Mouse (Mus musculus) embryonic facial prominence, embryonic 15.5 days (tissue): ENCODE measurements around the gene Olfr1155. TPM values are rescaled to one million over a fixed set of nuclear protein-coding genes. Genes with fewer than 3 reads are reported as not detected.

Source experiments
- ATAC-seq: fragments of 200-750 bp; cut with Nextera tagmentation; 2 replicates; pipeline ENCODE4 v1.8.0; 2017; ENCODE audit warnings: low read depth, moderate TSS enrichment; ENCODE audit not compliant: insufficient number of reproducible peaks, low FRiP score, low TSS enrichment
- H3K27ac ChIP-seq: fragments of 300-500 bp; sonication (generic); replicated peaks from 2 replicates; pipeline ENCODE4 v1.5.1; 2015; ENCODE audit warnings: mild to moderate bottlenecking, inconsistent platforms
- H3K27me3 ChIP-seq: fragments of 300-500 bp; sonication (generic); 2 replicates; pipeline ENCODE4 v1.6.1; 2015; ENCODE audit warnings: inconsistent platforms
- H3K36me3 ChIP-seq: fragments of 300-500 bp; sonication (generic); 2 replicates; pipeline ENCODE4 v1.6.1; 2015; ENCODE audit warnings: mild to moderate bottlenecking, inconsistent platforms
- H3K4me1 ChIP-seq: fragments of 300-500 bp; sonication (generic); 2 replicates; pipeline ENCODE4 v1.6.1; 2015; ENCODE audit warnings: inconsistent platforms
- H3K4me2 ChIP-seq: fragments of 300-500 bp; sonication (generic); replicated peaks from 2 replicates; pipeline ENCODE4 v1.6.1; 2015; ENCODE audit warnings: mild to moderate bottlenecking, inconsistent platforms
- H3K4me3 ChIP-seq: fragments of 300-500 bp; sonication (generic); replicated peaks from 2 replicates; pipeline ENCODE4 v1.5.1; 2015; ENCODE audit warnings: mild to moderate bottlenecking, inconsistent platforms
- H3K9ac ChIP-seq: fragments of 300-500 bp; sonication (generic); 2 replicates; pipeline ENCODE4 v1.6.1; 2015; ENCODE audit warnings: inconsistent platforms
- H3K9me3 ChIP-seq: fragments of 300-500 bp; sonication (generic); replicated peaks from 2 replicates; pipeline ENCODE4 v1.6.1; 2016; ENCODE audit warnings: inconsistent platforms
- WGBS: fragments of 180-500 bp; shearing (Covaris S2); methylation state at CpG from one replicate; pipeline ENCODE4 v1.1.7; 2015; 5-methylcytosine and 5-hydroxymethylcytosine counted together
- polyA plus RNA-seq: library from polyadenylated mRNA; unstranded; fragments of >200 nt; fragmentation: Nextera tagmentation; extraction: Ambion mirVana; gene quantifications from 2 replicates; pipeline ENCODE4 v1.2.1, GENCODE M21; 2015

Olfr1155 gene
- 0.17 TPM in 1 of 2 replicates, not detected in the other for polyA plus RNA-seq

DNA sequence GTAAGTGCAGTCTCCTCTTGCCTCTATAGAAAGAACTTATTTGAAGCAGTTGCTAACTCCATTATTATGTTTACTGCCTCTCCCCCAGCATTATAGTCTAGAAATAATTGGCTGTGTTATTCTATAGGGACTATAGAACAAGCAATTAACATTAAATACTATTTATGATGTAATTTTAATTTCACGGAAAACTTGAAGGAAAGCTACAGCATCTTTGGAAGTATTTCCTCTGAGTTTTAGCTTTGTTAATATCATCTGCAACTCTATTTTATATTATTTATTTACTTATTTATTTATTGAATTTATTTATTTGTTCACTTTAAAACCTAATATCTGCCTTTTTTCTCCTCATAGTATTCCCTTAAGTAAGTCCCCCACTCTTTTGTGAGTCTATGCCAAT is at the start of gene Olfr1155:
Gene Olfr1155 (minus strand): TSS at position 101 of the 400 bp plus-strand sequence.
- Histone ChIP-seq H3K27me3 (no peaks in the 10 kb centered on the region), H3K9me3 (no peaks in the 10 kb centered on the region), H3K4me1 (no peaks in the 10 kb centered on the region), H3K4me2 (no peak within 1 kb of the TSS), H3K4me3 (no peak within 1 kb of the TSS), H3K27ac (no peak within 1 kb of the TSS), H3K9ac (no peak within 1 kb of the TSS), H3K36me3 (no peaks in the 10 kb centered on the region)
- no peak for ATAC-seq
- 91% methylated on average over 1 of the region's 1 CpGs for WGBS

DNA sequence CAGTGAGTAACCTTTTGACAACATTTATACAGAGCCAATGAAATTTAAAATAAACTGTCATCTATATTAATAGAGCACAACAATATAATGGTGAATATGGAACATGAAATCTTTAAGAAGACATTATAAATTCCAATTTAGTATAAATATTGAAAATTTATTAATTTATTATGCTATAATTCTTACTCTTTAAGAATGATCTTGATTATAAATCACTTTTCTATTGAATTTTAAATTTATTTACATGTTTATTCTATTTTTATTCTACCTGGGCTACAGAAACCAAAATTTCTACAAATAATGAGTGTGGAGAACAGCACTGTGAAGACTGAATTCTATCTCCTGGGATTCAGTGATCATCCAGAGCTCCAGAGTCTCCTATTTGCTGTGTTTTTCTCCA is 44.9 kb upstream of the Olfr1155 start, which contains the start of gene Olfr1158:
Gene Olfr1158 (plus strand): TSS at position 301 of the 400 bp plus-strand sequence.
- no peaks in the 10 kb centered on the region for H3K4me1 ChIP-seq
- no peaks in the 10 kb centered on the region for H3K36me3 ChIP-seq
- no peak for ATAC-seq
- H3K4me3 ChIP-seq: no peak within 1 kb of the TSS
- no peak within 1 kb of the TSS for H3K9ac ChIP-seq
- H3K9me3 ChIP-seq: no peaks in the 10 kb centered on the region
- no peaks in the 10 kb centered on the region for H3K27me3 ChIP-seq
- no peak within 1 kb of the TSS for H3K27ac ChIP-seq
- H3K4me2 ChIP-seq: no peak within 1 kb of the TSS

DNA sequence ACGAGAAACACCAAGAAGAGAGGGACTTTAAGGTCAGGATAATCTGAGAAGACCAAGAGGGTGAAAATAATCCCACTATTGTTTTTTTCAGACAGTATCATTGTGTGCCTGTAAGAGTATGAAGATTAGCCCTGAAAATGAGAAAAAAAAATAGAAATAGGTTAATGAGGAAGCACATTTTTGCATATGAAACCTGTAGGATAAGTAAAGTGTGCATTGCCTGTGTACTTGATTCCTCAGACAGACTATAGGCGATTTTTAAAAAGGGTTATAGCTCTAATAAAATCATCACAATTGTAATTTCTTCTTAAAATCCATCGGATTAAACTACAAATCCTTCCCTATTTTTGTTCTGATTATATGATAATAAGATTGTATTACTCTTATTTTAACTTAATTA is 29.6 kb upstream of the Olfr1155 start, which contains the start of gene Olfr74:
Gene Olfr74 (minus strand): TSS at position 101 of the 400 bp plus-strand sequence.
- H3K9me3 ChIP-seq: no peaks in the 10 kb centered on the region
- no peaks in the 10 kb centered on the region for H3K4me1 ChIP-seq
- no peak for ATAC-seq
- no peak within 1 kb of the TSS for H3K27ac ChIP-seq
- H3K4me3 ChIP-seq: no peak within 1 kb of the TSS
- no peaks in the 10 kb centered on the region for H3K36me3 ChIP-seq
- WGBS: 73% methylated on average over 3 of the region's 3 CpGs
- H3K4me2 ChIP-seq: no peak within 1 kb of the TSS
- no peaks in the 10 kb centered on the region for H3K27me3 ChIP-seq
- no peak within 1 kb of the TSS for H3K9ac ChIP-seq

DNA sequence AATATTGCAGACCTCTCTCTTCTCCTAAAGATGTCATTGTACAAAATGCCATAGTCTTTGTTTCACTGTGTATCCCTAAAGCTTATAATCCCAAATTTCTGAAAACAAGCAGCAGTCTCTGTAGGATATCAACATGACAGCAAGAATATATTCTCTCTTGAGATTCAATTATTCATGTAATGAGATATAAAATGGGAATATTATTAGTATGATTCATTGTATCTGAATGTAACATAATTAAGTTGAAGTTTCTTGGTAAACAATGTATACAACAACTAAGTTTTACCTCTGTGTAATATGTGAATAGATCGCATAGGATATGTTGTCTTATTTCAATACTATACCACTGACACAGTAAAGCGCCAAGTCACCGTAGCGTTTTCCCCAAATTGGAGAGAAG is 23.3 kb upstream of the Olfr1155 start, which contains the start of gene Olfr1157:
Gene Olfr1157 (minus strand): TSS at position 101 of the 400 bp plus-strand sequence.
- no peak for ATAC-seq
- Histone ChIP-seq H3K4me3 (no peak within 1 kb of the TSS), H3K4me1 (no peaks in the 10 kb centered on the region), H3K27ac (no peak within 1 kb of the TSS), H3K4me2 (no peak within 1 kb of the TSS), H3K36me3 (no peaks in the 10 kb centered on the region), H3K9me3 (no peaks in the 10 kb centered on the region), H3K9ac (no peak within 1 kb of the TSS), H3K27me3 (no peaks in the 10 kb centered on the region)
- 94% methylated on average over 4 of the region's 4 CpGs for WGBS

DNA sequence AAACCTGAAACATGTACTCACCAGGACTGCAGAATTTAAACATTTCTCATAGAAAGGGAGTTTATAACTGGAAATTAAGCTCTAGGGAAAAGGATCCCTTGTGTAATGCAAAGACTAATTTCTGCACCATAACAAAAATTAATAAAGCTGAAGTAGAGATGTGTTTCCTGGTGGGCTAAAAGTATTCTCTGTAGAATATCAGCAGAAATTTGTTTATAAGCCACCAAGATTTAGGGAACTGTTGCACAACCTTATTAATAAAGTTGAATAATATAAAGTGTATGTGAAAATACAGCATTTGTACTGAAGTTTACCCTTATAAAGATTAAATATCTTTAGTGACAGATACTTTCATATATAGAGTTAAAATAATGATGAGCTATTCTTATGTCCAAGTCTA is 8.1 kb upstream of the Olfr1155 start, which contains the start of gene Olfr1156:
Gene Olfr1156 (minus strand): TSS at position 101 of the 400 bp plus-strand sequence.
- no peaks in the 10 kb centered on the region for H3K27me3 ChIP-seq
- ATAC-seq: no peak
- no peaks in the 10 kb centered on the region for H3K4me1 ChIP-seq
- H3K27ac ChIP-seq: no peak within 1 kb of the TSS
- H3K9ac ChIP-seq: no peak within 1 kb of the TSS
- no peaks in the 10 kb centered on the region for H3K9me3 ChIP-seq
- H3K4me2 ChIP-seq: no peak within 1 kb of the TSS
- no peaks in the 10 kb centered on the region for H3K36me3 ChIP-seq
- no peak within 1 kb of the TSS for H3K4me3 ChIP-seq

DNA sequence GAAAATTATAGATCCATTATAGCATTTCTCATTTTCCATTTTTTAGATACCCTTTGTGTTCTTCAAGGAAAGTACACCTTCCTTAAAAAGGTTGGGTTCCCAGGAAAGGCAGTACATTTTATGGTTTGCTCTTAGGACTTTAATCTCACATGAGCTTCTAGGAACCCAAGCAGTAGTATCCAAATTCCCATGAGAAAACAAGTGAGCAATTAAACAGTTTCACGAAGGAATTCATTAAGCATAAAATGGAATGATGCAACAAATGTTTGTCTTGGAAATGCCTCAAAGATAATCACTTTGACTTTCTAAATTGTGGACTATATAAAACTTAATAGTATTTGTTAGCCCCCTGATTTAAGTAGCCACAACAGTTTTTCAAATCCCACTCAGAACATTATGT is 39.9 kb downstream of the Olfr1155 start, which contains the start of gene Olfr1154:
Gene Olfr1154 (minus strand): TSS at position 101 of the 400 bp plus-strand sequence.
- Histone ChIP-seq H3K36me3 (no peaks in the 10 kb centered on the region), H3K9me3 (no peaks in the 10 kb centered on the region), H3K9ac (no peak within 1 kb of the TSS), H3K4me2 (no peak within 1 kb of the TSS), H3K27ac (no peak within 1 kb of the TSS), H3K27me3 (no peaks in the 10 kb centered on the region), H3K4me1 (no peaks in the 10 kb centered on the region), H3K4me3 (no peak within 1 kb of the TSS)
- WGBS: 73% methylated on average over 1 of the region's 1 CpGs
- ATAC-seq: no peak

DNA sequence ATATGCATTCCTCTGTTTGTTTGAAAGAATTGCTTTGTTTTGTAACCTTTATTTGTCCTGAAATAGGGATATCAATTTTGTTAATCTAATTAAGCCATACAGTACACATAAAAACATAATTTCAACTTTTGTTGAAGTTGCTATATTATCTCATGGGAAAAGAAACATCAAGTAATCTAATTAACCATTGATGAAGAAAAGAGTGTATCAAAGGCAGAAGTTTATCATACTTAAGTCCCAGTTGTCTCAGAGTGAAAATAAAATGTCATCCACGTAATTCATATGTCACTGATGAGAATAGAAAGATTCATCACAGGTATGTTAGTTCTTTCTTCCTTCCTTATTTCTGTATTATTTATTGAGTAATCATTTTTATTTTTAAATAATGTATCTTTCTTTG is 50.3 kb downstream of the Olfr1155 start, which contains the start of gene Olfr1153:
Gene Olfr1153 (plus strand): TSS at position 301 of the 400 bp plus-strand sequence.
- no peak within 1 kb of the TSS for H3K27ac ChIP-seq
- H3K4me2 ChIP-seq: no peak within 1 kb of the TSS
- WGBS: 56% methylated on average over 1 of the region's 1 CpGs
- ATAC-seq: no peak
- H3K9me3 ChIP-seq: no peaks in the 10 kb centered on the region
- H3K36me3 ChIP-seq: no peaks in the 10 kb centered on the region
- no peak within 1 kb of the TSS for H3K4me3 ChIP-seq
- H3K27me3 ChIP-seq: no peaks in the 10 kb centered on the region
- no peak within 1 kb of the TSS for H3K9ac ChIP-seq
- H3K4me1 ChIP-seq: no peaks in the 10 kb centered on the region

Other genes starting within 250 kb of the Olfr1155 start
- gene Olfr1137, start 232.0 kb downstream of the Olfr1155 start, polyA plus RNA-seq: 0.16 TPM in 1 of 2 replicates, not detected in the other
- gene Olfr1138, start 205.2 kb downstream of the Olfr1155 start, polyA plus RNA-seq: not detected in 2 replicates
- 0.39 TPM in 1 of 2 replicates, not detected in the other for gene Olfr1140, start 201.4 kb downstream of the Olfr1155 start, polyA plus RNA-seq
- gene Olfr1141, start 191.1 kb downstream of the Olfr1155 start, polyA plus RNA-seq: not detected in 2 replicates
- gene Olfr152, start 165.7 kb downstream of the Olfr1155 start, polyA plus RNA-seq: 0.17 TPM in 1 of 2 replicates, not detected in the other
- gene Olfr1143, start 144.5 kb downstream of the Olfr1155 start, polyA plus RNA-seq: 0.27 TPM in 1 of 2 replicates, not detected in the other
- gene Olfr1145, start 135.3 kb downstream of the Olfr1155 start, polyA plus RNA-seq: not detected in 2 replicates
- not detected in 2 replicates for gene Olfr1148, start 114.6 kb downstream of the Olfr1155 start, polyA plus RNA-seq
- gene Olfr1150-ps1, start 101.1 kb downstream of the Olfr1155 start, polyA plus RNA-seq: 0.04 TPM in 1 of 2 replicates, not detected in the other
- gene Olfr1151, start 89.3 kb downstream of the Olfr1155 start, polyA plus RNA-seq: not detected in 2 replicates
- 0.05 TPM in 1 of 2 replicates, not detected in the other for gene Olfr1152, start 78.6 kb downstream of the Olfr1155 start, polyA plus RNA-seq
- gene Olfr1153, start 50.2 kb downstream of the Olfr1155 start, polyA plus RNA-seq: not detected in 2 replicates
- not detected in 2 replicates for gene Olfr1154, start 40.0 kb downstream of the Olfr1155 start, polyA plus RNA-seq
- 0.07 TPM in 1 of 2 replicates, not detected in the other for gene Olfr1156, start 8.0 kb upstream of the Olfr1155 start, polyA plus RNA-seq
- gene Olfr1157, start 23.2 kb upstream of the Olfr1155 start, polyA plus RNA-seq: 0.03 TPM in 1 of 2 replicates, not detected in the other
- not detected in 2 replicates for gene Olfr74, start 29.5 kb upstream of the Olfr1155 start, polyA plus RNA-seq
- gene Olfr1158, start 45.0 kb upstream of the Olfr1155 start, polyA plus RNA-seq: not detected in 2 replicates
- gene Olfr1160, start 63.1 kb upstream of the Olfr1155 start, polyA plus RNA-seq: 0.17 TPM in 1 of 2 replicates, not detected in the other
- gene Olfr1161, start 77.6 kb upstream of the Olfr1155 start, polyA plus RNA-seq: not detected in 2 replicates
- 0.11 and 0.18 TPM in 2 replicates for gene Olfr73, start 92.6 kb upstream of the Olfr1155 start, polyA plus RNA-seq
- 0.12 TPM in 1 of 2 replicates, not detected in the other for gene Olfr1162, start 106.0 kb upstream of the Olfr1155 start, polyA plus RNA-seq
- gene Olfr1163, start 126.7 kb upstream of the Olfr1155 start, polyA plus RNA-seq: not detected in 2 replicates
- gene Olfr1164, start 148.8 kb upstream of the Olfr1155 start, polyA plus RNA-seq: not detected in 2 replicates
- not detected in 2 replicates for gene Olfr1166, start 183.1 kb upstream of the Olfr1155 start, polyA plus RNA-seq
- gene Olfr1167, start 210.1 kb upstream of the Olfr1155 start, polyA plus RNA-seq: not detected in 2 replicates
- gene Olfr1168, start 236.7 kb upstream of the Olfr1155 start, polyA plus RNA-seq: not detected in 2 replicates